Mouse (Mus musculus): Measurements from ENCODE around the gene Mboat1.

DNA sequence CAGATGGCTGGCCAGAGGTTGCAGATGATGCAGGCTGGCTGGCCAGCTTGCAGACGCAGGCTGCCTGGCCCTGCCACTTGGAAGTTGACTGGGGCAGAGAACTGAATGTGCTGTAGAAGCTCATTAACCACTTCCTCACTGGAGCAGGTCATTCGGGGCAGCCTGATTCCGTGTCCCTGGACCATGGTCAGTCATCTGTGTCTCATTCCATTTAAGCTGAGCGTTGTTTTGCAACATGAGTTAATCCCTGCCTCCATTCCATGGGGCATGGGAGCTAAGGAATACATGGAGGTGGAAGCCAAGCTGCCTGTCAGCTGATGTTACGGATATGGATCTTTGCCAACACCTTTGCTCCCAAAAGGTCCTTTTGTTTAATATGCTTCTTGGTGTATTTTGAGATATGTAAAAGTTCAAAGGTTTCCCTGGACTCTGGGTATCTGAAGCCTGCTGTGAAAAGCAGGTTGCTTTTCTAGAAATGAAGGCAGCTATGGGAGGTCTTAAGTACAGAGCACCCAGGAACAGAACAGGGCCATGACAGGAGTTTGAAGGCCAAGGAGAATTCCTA lies 114.1 kb downstream of the Mboat1 start:
- no peak for TF ChIP-seq CTCF (IDR thresholded peaks at IDR 0.05)
- no peak for TF ChIP-seq EP300 (IDR thresholded peaks at IDR 0.05)

Measured in lung, postnatal 0 days (tissue).